Mouse (Mus musculus): ENCODE data around the gene Slk. TPM values are rescaled to one million over a fixed set of nuclear protein-coding genes. Genes with fewer than 3 reads are reported as not detected.

Slk gene
- total RNA-seq, 2 experiments from 2014 or later = 51.3 to 55.7 TPM

GRCm38 (mm10) chr19:47630381-47630780 is 50.9 kb downstream of the Slk start:
- no peak overlapping the region for H3K27ac ChIP-seq
- no peak for TF ChIP-seq CTCF (IDR thresholded peaks at IDR 0.05)
- DNase-seq (ENCODE audit: extremely low spot score in 1 of 2, low spot score in 2 of 2) = no peak
- intact Hi-C loops (cut with DNase I) = no loop called here
- no peak overlapping the region for H3K4me3 ChIP-seq

- no peak overlapping the region for H3K27ac ChIP-seq
- TF ChIP-seq CTCF (IDR thresholded peaks at IDR 0.05) = no peak
- no peak overlapping the region for H3K4me3 ChIP-seq
- DNase-seq (ENCODE audit: extremely low spot score in 1 of 2, low spot score in 2 of 2) = no peak
- intact Hi-C loops (cut with DNase I) = no loop called here
These were observed 52.3 kb downstream of the Slk start for GRCm38 (mm10) chr19:47631799-47632198.

- intact Hi-C loops (cut with DNase I) = no loop called here
- Histone ChIP-seq H3K27ac (no peak overlapping the region), H3K4me3 (no peak overlapping the region)
- DNase-seq (ENCODE audit: extremely low spot score in 1 of 2, low spot score in 2 of 2) = no peak
- no peak for TF ChIP-seq CTCF (IDR thresholded peaks at IDR 0.05)
These were observed 55.9 kb downstream of the Slk start for GRCm38 (mm10) chr19:47635380-47635779.

GRCm38 (mm10) chr19:47643910-47644309 is 64.4 kb downstream of the Slk start:
- intact Hi-C loops (cut with DNase I) = no loop called here
- TF ChIP-seq CTCF (IDR thresholded peaks at IDR 0.05) = no peak
- no peak for DNase-seq (ENCODE audit: extremely low spot score in 1 of 2, low spot score in 2 of 2)
- Histone ChIP-seq H3K27ac (peak overlapping the region; percentile 22; the same call in 1 of the 2 replicates), H3K4me3 (no peak overlapping the region)

- DNase-seq (ENCODE audit: extremely low spot score in 1 of 2, low spot score in 2 of 2) = no peak
- no peak for TF ChIP-seq CTCF (IDR thresholded peaks at IDR 0.05)
- H3K4me3 ChIP-seq = no peak overlapping the region
- no peak overlapping the region; the same call in 1 of the 2 replicates for H3K27ac ChIP-seq
- intact Hi-C loops (cut with DNase I) = no loop called here
These were observed 66.1 kb downstream of the Slk start for GRCm38 (mm10) chr19:47645583-47645982.

- Histone ChIP-seq H3K27ac (no peak overlapping the region; the same call in 1 of the 2 replicates), H3K4me3 (no peak overlapping the region)
- intact Hi-C loops (cut with DNase I) = no loop called here
- no peak for DNase-seq (ENCODE audit: extremely low spot score in 1 of 2, low spot score in 2 of 2)
- no peak for TF ChIP-seq CTCF (IDR thresholded peaks at IDR 0.05)
These were observed 67.1 kb downstream of the Slk start for GRCm38 (mm10) chr19:47646508-47647120.

GRCm38 (mm10) chr19:47649071-47649470 is 69.6 kb downstream of the Slk start:
- TF ChIP-seq CTCF (IDR thresholded peaks at IDR 0.05) = no peak
- intact Hi-C loops (cut with DNase I) = no loop called here

GRCm38 (mm10) chr19:47650366-47651159 is 71.1 kb downstream of the Slk start:
- TF ChIP-seq CTCF (IDR thresholded peaks at IDR 0.05) = no peak
- intact Hi-C loops (cut with DNase I) = no loop called here

More at GRCm38 (mm10) chr19:47649071-47649470, 69.6 kb downstream of the Slk start:
- DNase-seq (ENCODE audit: extremely low spot score in 1 of 2, low spot score in 2 of 2) = no peak
- H3K4me3 ChIP-seq = no peak overlapping the region
- H3K27ac ChIP-seq = no peak overlapping the region

GRCm38 (mm10) chr19:47651160-47651480 is 71.6 kb downstream of the Slk start:
- DNase-seq (ENCODE audit: extremely low spot score in 1 of 2, low spot score in 2 of 2) = no peak
- intact Hi-C loops (cut with DNase I) = no loop called here
- no peak for TF ChIP-seq CTCF (IDR thresholded peaks at IDR 0.05)
- no peak overlapping the region for H3K27ac ChIP-seq
- no peak overlapping the region for H3K4me3 ChIP-seq

More at GRCm38 (mm10) chr19:47650366-47651159, 71.1 kb downstream of the Slk start:
- DNase-seq (ENCODE audit: extremely low spot score in 1 of 2, low spot score in 2 of 2) = no peak
- H3K4me3 ChIP-seq = no peak overlapping the region
- H3K27ac ChIP-seq = no peak overlapping the region

GRCm38 (mm10) chr19:47652255-47652654 is 72.8 kb downstream of the Slk start:
- H3K4me3 ChIP-seq = no peak overlapping the region
- no peak for DNase-seq (ENCODE audit: extremely low spot score in 1 of 2, low spot score in 2 of 2)
- intact Hi-C loops (cut with DNase I) = no loop called here
- no peak overlapping the region for H3K27ac ChIP-seq
- TF ChIP-seq CTCF (IDR thresholded peaks at IDR 0.05) = no peak

- intact Hi-C loops (cut with DNase I) = no loop called here
- DNase-seq (ENCODE audit: extremely low spot score in 1 of 2, low spot score in 2 of 2) = no peak
- Histone ChIP-seq H3K4me3 (no peak overlapping the region), H3K27ac (no peak overlapping the region)
- no peak for TF ChIP-seq CTCF (IDR thresholded peaks at IDR 0.05)
These were observed 73.7 kb downstream of the Slk start for GRCm38 (mm10) chr19:47653173-47653572.

GRCm38 (mm10) chr19:47654896-47655295 is 75.4 kb downstream of the Slk start:
- DNase-seq (ENCODE audit: extremely low spot score in 1 of 2, low spot score in 2 of 2) = no peak

More at GRCm38 (mm10) chr19:47654896-47655295, 75.4 kb downstream of the Slk start:
- no peak overlapping the region for H3K27ac ChIP-seq
- TF ChIP-seq CTCF (IDR thresholded peaks at IDR 0.05) = no peak
- H3K4me3 ChIP-seq = no peak overlapping the region
- intact Hi-C loops (cut with DNase I) = loop anchor here (5.0 kb wide), 1 partner anchor 277 kb away; no protein-coding TSS in a partner anchor
